Mouse (Mus musculus) ovary, adult 18-20 months (tissue): ENCODE data around the gene Gm3239.
"Not testable (repeated sequence)": the region's sequence is repeated elsewhere in the genome, so short reads cannot be mapped to it uniquely, and the experiment has no call there.

Experiments
- DNase-seq: peaks from one replicate; pipeline ENCODE4 v3.0.0; 2022; ENCODE audit warnings: low spot score, mixed read lengths

Gm3239 gene

DNA sequence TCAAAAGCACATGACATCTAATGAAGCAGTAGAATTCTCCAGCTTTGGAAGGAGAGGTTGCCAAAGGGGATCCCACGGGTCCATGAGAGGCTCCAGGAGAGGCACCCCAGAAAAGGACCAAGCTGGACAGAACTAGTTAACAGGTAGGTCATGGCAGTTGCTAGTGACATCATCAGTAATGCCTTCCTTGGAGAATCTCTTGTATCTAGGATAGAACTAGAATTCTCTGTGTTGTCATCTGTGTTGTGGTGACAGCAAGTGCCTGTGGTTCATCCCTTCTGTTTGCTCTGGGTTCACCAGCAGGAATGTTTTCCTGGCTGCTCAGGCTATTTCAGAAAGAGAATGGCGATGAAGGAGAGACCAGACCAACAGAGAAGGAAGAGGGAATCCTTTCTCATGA lies at the start of gene Gm3239:
Gm3239 (plus strand) TSS at position 301 of the 400 bp plus-strand sequence.
- DNase-seq: not testable (repeated sequence)

DNA sequence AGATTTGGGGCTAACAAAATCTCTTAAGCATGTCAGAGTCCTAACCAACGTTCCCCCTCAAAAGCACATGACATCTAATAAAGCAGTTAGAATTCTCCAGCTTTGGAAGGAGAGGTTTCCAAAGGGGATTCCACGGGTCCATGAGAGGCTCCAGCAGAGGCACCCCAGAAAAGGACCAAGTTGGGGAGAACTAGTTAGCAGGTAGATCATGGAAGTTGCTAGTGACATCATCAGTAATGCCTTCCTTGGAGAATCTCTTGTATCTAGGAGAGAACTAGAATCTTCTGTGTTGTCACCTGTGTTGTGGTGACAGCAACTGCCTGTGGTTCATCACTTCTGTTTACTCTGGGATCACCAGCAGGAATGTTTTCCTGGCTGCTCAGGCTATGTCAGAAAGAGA lies 31.9 kb upstream of the Gm3239 start, which contains the start of gene Gm8159:
Gm8159 (plus strand) TSS at position 301 of the 400 bp plus-strand sequence.
- not testable (repeated sequence) for DNase-seq

GRCm38 (mm10) chr14:4649309-4649708 lies 14.7 kb upstream of the Gm3239 start:
- not testable (repeated sequence) for DNase-seq

GRCm38 (mm10) chr14:4650324-4650723 lies 13.7 kb upstream of the Gm3239 start:
- not testable (repeated sequence) for DNase-seq

DNA sequence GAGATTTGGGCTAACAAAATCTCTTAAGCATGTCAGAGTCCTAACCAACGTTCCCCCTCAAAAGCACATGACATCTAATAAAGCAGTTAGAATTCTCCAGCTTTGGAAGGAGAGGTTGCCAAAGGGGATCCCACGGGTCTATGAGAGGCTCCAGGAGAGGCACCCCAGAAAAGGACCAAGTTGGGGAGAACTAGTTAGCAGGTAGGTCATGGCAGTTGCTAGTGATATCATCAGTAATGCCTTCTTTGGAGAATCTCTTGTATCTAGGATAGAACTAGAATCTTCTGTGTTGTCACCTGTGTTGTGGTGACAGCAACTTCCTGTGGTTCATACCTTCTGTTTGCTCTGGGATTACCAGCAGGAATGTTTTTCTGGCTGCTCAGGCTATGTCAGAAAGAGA lies 44.9 kb downstream of the Gm3239 start, which contains the start of gene Gm7876:
Gm7876 (plus strand) TSS at position 301 of the 400 bp plus-strand sequence.
- DNase-seq: not testable (repeated sequence)
